Mouse (Mus musculus): ENCODE measurements around the gene Lsm12.
A peak's percentile ranks its signal among the peaks of the same experiment; 100 is the strongest.

Gene Lsm12

GRCm38 (mm10) chr11:102216056-102216885 lies 31.2 kb upstream of the Lsm12 start:
- no peak for DNase-seq (ENCODE audit: low spot score)

- DNase-seq (ENCODE audit: low spot score) = no peak
These were observed 30.4 kb upstream of the Lsm12 start for GRCm38 (mm10) chr11:102215511-102215910.

GRCm38 (mm10) chr11:102214430-102215156 lies 29.5 kb upstream of the Lsm12 start:
- no peak for DNase-seq (ENCODE audit: low spot score)

- no peak for DNase-seq (ENCODE audit: low spot score)
These were observed 26.8 kb upstream of the Lsm12 start for GRCm38 (mm10) chr11:102211936-102212341.

GRCm38 (mm10) chr11:102211011-102211410 lies 25.9 kb upstream of the Lsm12 start:
- DNase-seq (ENCODE audit: low spot score) = no peak

GRCm38 (mm10) chr11:102210185-102210584 lies 25.1 kb upstream of the Lsm12 start:
- DNase-seq (ENCODE audit: low spot score) = no peak

- no peak for DNase-seq (ENCODE audit: low spot score)
These were observed 24.6 kb upstream of the Lsm12 start for GRCm38 (mm10) chr11:102209742-102210141.

GRCm38 (mm10) chr11:102208846-102209245 lies 23.8 kb upstream of the Lsm12 start:
- no peak for DNase-seq (ENCODE audit: low spot score)

- no peak for DNase-seq (ENCODE audit: low spot score)
These were observed 23.0 kb upstream of the Lsm12 start for GRCm38 (mm10) chr11:102207825-102208777.

GRCm38 (mm10) chr11:102206481-102206880 lies 21.4 kb upstream of the Lsm12 start:
- DNase-seq (ENCODE audit: low spot score) = no peak

- DNase-seq (ENCODE audit: low spot score) = no peak
These were observed 16.3 kb upstream of the Lsm12 start for GRCm38 (mm10) chr11:102201408-102201821.

GRCm38 (mm10) chr11:102199856-102200255 lies 14.8 kb upstream of the Lsm12 start:
- DNase-seq (ENCODE audit: low spot score) = no peak

- DNase-seq (ENCODE audit: low spot score) = no peak
These were observed 13.1 kb upstream of the Lsm12 start for GRCm38 (mm10) chr11:102198245-102198644.

- DNase-seq (ENCODE audit: low spot score) = no peak
These were observed 11.1 kb upstream of the Lsm12 start for GRCm38 (mm10) chr11:102196018-102196797.

- no peak for DNase-seq (ENCODE audit: low spot score)
These were observed 8.8 kb upstream of the Lsm12 start for GRCm38 (mm10) chr11:102193657-102194440.

GRCm38 (mm10) chr11:102190848-102191247 lies 5.8 kb upstream of the Lsm12 start:
- DNase-seq (ENCODE audit: low spot score) = no peak

- DNase-seq (ENCODE audit: low spot score) = peak; percentile 81
These were observed 4.7 kb upstream of the Lsm12 start, which contains the start of gene G6pc3 for GRCm38 (mm10) chr11:102189461-102190436. G6pc3 (plus strand) TSS chr11:102189620.

GRCm38 (mm10) chr11:102188980-102189379 lies 3.9 kb upstream of the Lsm12 start:
- DNase-seq (ENCODE audit: low spot score) = no peak

- no peak for DNase-seq (ENCODE audit: low spot score)
These were observed 1.1 kb upstream of the Lsm12 start for GRCm38 (mm10) chr11:102186235-102186634.
